Mouse (Mus musculus) liver, embryonic 14.5 days (tissue): ENCODE measurements around the gene Fam71f2. TPM values are rescaled to one million over a fixed set of nuclear protein-coding genes. Genes with fewer than 3 reads are reported as not detected.
A peak's percentile ranks its signal among the peaks of the same experiment; 100 is the strongest.

ENCODE experiments used
- ATAC-seq: fragments of 200-750 bp; cut with Nextera tagmentation; 2 replicates; pipeline ENCODE4 v1.8.0; 2017; ENCODE audit warnings: moderate number of reproducible peaks, mild to moderate bottlenecking, moderate library complexity; ENCODE audit not compliant: insufficient read depth
- DNase-seq, 3 experiments: peaks; one replicate each; pipeline ENCODE4 v3.0.0-alpha.2; 2012 to 2013; ENCODE audit warnings: low read depth in 3 of 3, low spot score in 3 of 3
- H3K27ac ChIP-seq: fragments of 300-500 bp; sonication (generic); 2 replicates; pipeline ENCODE4 v1.5.1; 2014; ENCODE audit warnings: moderate library complexity, mild to moderate bottlenecking, control low read depth, inconsistent platforms
- H3K27me3 ChIP-seq: fragments of 300-500 bp; sonication (generic); 2 replicates; pipeline ENCODE4 v1.6.1; 2014; ENCODE audit warnings: mild to moderate bottlenecking, low read length, moderate library complexity; ENCODE audit not compliant: control insufficient read depth, insufficient read depth
- H3K36me3 ChIP-seq: fragments of 300-500 bp; sonication (generic); replicated peaks from 2 replicates; pipeline ENCODE4 v1.6.1; 2014; ENCODE audit warnings: low read depth; ENCODE audit not compliant: control insufficient read depth, insufficient read depth
- H3K4me1 ChIP-seq, 2 experiments: fragments of 200-500 bp in 1 of 2; fragments of 300-500 bp in 1 of 2; sonication (generic) in 1 of 2; replicated peaks; 2 replicates each; pipeline ENCODE4 v1.6.1; 2012 to 2014; ENCODE audit warnings: antibody characterized with exemption in 1 of 2, inconsistent platforms in 1 of 2, low read length in 1 of 2; ENCODE audit not compliant: control insufficient read depth in 2 of 2, insufficient read depth in 2 of 2
- H3K4me2 ChIP-seq: fragments of 300-500 bp; sonication (generic); 2 replicates; pipeline ENCODE4 v1.6.1; 2014; ENCODE audit warnings: low read depth, mild to moderate bottlenecking, control low read depth, moderate library complexity
- H3K4me3 ChIP-seq, 2 experiments: fragments of 200-500 bp in 1 of 2; fragments of 300-500 bp in 1 of 2; sonication (generic) in 1 of 2; 2 replicates each; pipeline ENCODE4 v1.5.1; 2012 to 2014; ENCODE audit warnings: low read depth in 2 of 2, low read length in 2 of 2, mild to moderate bottlenecking in 2 of 2, control low read depth in 1 of 2, inconsistent platforms in 1 of 2, moderate library complexity in 1 of 2; ENCODE audit not compliant: insufficient read depth in 1 of 2
- H3K9ac ChIP-seq: fragments of 300-500 bp; sonication (generic); replicated peaks from 2 replicates; pipeline ENCODE4 v1.6.1; 2014; ENCODE audit warnings: mild to moderate bottlenecking, control low read depth, moderate library complexity
- H3K9me3 ChIP-seq: fragments of 300-500 bp; sonication (generic); 2 replicates; pipeline ENCODE4 v1.6.1; 2016; ENCODE audit warnings: low read length, mixed read lengths; ENCODE audit not compliant: control insufficient read depth
- CTCF ChIP-seq: IDR thresholded peaks from 2 replicates; pipeline ENCODE4 v1.5.1; 2016; ENCODE audit warnings: antibody characterized with exemption, low read depth, control low read depth
- EP300 ChIP-seq: IDR thresholded peaks from 2 replicates; pipeline ENCODE4 v1.6.1; 2016; ENCODE audit warnings: antibody characterized with exemption, low read depth
- WGBS: fragments of 180-500 bp; shearing (Covaris S2); extraction: QIAGEN DNeasy Blood & Tissue Kit; methylation state at CpG from one replicate; pipeline ENCODE4 v1.1.7; 2014; ENCODE audit not compliant: insufficient replicate concordance; 5-methylcytosine and 5-hydroxymethylcytosine counted together
- polyA plus RNA-seq, 2 experiments: library from polyadenylated mRNA; depleted of rRNA in 1 of 2; stranded (reverse) in 1 of 2; unstranded in 1 of 2; fragments of >200 nt; fragmentation: Nextera tagmentation in 1 of 2; extraction: Ambion mirVana in 1 of 2; gene quantifications; 2 replicates each; pipeline versions ENCODE4 v1.2.1 to v1.2.3; 2012 to 2014

Fam71f2 gene
- polyA plus RNA-seq, 2 experiments: 0.23 TPM; not detected in 1

DNA sequence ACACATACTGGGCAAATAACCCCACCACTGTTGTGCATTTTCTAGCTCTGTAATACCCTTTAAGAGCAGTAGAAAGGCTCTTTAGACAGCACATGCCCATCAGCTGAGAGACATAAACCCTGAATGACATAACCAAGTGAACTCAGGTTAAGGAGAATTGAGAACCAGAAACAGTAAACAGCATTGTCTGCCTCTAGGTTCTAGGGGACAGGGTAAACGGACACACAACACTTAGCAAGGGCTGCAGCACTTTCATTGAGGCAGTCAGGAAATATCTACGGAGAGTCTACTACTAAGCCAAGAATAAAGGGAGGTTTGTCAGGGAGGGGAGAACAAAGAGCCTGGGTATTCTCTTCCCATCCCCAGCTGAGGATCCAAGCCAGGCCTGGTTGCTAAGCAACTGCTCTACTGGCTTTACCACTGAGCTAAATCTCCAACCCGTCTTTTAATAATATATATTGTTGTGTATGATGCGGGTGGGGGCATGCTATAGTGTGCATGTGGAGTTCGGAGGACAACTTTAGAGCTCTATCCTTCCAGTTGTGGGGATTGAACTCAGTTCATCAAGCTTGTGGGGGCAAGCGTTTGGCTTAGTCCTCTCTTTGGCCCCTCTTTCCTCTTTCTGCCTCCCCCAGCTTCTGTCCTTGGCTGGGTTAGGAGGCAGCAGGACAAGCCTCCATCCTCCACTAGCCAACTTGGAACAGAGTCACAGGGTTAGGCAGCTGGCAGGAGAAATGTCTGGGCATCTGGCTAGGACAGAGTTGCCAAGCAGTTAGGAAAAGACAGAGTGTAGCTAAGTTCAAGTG is 15.5 kb upstream of the Fam71f2 start:
- no peak for ATAC-seq

DNA sequence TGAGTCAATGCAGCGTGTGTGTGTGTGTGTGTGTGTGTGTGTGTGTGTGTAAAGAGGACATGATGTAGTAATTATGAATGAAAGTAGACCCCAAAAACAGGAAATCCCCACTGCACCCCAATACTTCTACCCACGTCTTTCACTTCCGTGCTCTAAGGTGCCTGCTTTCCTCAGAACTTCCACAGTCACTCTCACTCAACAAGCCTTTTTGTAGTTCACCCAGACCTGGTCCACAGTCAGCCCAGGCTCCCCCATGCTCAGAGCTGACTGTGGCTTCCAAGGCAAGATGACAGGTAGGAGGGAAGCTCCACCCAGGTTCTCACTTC is 15.0 kb upstream of the Fam71f2 start:
- Histone ChIP-seq H3K4me1 (peaks cover 0 to 6% of the 10 kb centered on the region in 2 experiments; a peak in 2 of 4 replicates), H3K27me3 (no peaks in the 10 kb centered on the region), H3K9me3 (no peaks in the 10 kb centered on the region), H3K4me2 (no peak overlapping the region), H3K9ac (no peak overlapping the region), H3K36me3 (no peaks in the 10 kb centered on the region), H3K4me3 (no peak overlapping the region), H3K27ac (no peak overlapping the region)
- 59% methylated on average over 3 of the region's 3 CpGs for WGBS
- TF ChIP-seq CTCF: no peak
- no peak for TF ChIP-seq EP300
- DNase-seq (no peak), ATAC-seq (no peak)

More for the DNA sequence above, 15.5 kb upstream of the Fam71f2 start:
- H3K9me3 ChIP-seq: no peaks in the 10 kb centered on the region
- H3K4me2 ChIP-seq: no peak overlapping the region
- no peaks in the 10 kb centered on the region for H3K27me3 ChIP-seq
- H3K9ac ChIP-seq: no peak overlapping the region
- H3K27ac ChIP-seq: no peak overlapping the region
- DNase-seq: no peak
- no peak overlapping the region for H3K4me3 ChIP-seq
- WGBS: 49% methylated on average over 6 of the region's 6 CpGs
- H3K36me3 ChIP-seq: no peaks in the 10 kb centered on the region
- H3K4me1 ChIP-seq: peaks cover 0 to 6% of the 10 kb centered on the region in 2 experiments; a peak in 2 of 4 replicates
- TF ChIP-seq CTCF (no peak), EP300 (no peak)

DNA sequence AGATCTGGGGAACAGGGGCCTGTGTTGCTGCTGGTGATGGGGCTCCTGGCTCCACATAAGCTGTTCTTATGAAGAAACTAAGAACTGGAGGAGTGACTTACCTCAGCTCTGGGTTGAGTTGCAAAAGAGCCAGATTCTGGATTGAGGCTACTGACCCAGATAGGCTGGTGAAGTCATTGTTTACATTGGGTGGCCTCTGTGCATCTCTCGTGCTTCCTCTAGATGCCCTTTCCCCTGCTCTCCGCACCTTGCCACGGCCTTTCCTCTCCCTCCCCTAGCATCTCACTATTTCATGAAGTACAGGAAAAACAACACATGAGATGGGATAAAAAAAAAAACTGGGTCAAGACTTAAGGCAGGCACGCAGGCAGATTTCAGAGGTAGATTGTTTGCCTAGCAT is 12.5 kb upstream of the Fam71f2 start:
- Histone ChIP-seq H3K9ac (no peak overlapping the region), H3K27ac (no peak overlapping the region), H3K36me3 (no peaks in the 10 kb centered on the region), H3K4me1 (peaks cover 0 to 12% of the 10 kb centered on the region in 2 experiments; a peak in 2 of 4 replicates), H3K4me2 (no peak overlapping the region), H3K9me3 (no peaks in the 10 kb centered on the region), H3K27me3 (no peaks in the 10 kb centered on the region), H3K4me3 (no peak overlapping the region)
- TF ChIP-seq EP300 (no peak), CTCF (no peak)
- peak; percentile 52; the same call in 1 of the 2 replicates for ATAC-seq
- no peak for DNase-seq
- 52% methylated on average over 4 of the region's 4 CpGs for WGBS

DNA sequence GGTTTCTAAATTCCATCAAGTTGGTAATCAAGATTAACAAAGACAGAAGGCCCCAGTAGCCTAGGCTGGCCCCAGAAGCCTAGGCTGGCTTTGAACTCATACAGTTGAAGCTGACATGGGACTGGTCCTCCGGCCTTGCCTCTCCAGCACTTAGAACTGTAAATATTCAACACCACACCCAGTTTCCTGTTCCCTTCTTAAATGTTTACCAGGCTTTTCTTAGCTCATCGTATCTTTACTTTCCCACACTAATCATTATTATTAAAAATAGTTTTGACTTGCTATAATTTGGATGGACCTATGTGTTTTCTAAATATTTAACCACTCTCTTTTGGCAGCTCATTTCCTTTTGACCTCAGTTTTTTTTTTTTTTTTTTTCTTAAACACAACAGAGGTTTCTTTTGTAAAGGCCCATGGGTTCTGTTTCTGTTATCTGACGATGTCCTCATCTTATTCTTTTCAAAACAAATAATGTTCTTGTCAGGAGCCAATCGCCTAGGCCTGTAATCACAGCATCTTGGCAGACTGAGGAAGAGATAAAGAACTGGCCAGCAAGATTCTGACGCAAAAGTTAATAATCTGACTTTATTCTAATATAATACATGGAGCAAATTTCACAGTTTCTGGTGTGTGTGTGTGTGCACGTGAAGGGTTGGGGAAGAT is 10.3 kb upstream of the Fam71f2 start:
- Histone ChIP-seq H3K4me1 (peaks cover 0 to 15% of the 10 kb centered on the region in 2 experiments; a peak in 2 of 4 replicates), H3K4me2 (no peak overlapping the region), H3K36me3 (no peaks in the 10 kb centered on the region), H3K4me3 (no peak overlapping the region), H3K27ac (no peak overlapping the region), H3K9me3 (no peaks in the 10 kb centered on the region), H3K9ac (no peak overlapping the region), H3K27me3 (no peaks in the 10 kb centered on the region)
- no peak for ATAC-seq
- TF ChIP-seq CTCF (no peak), EP300 (no peak)
- no peak for DNase-seq
- WGBS: 52% methylated on average over 6 of the region's 6 CpGs

DNA sequence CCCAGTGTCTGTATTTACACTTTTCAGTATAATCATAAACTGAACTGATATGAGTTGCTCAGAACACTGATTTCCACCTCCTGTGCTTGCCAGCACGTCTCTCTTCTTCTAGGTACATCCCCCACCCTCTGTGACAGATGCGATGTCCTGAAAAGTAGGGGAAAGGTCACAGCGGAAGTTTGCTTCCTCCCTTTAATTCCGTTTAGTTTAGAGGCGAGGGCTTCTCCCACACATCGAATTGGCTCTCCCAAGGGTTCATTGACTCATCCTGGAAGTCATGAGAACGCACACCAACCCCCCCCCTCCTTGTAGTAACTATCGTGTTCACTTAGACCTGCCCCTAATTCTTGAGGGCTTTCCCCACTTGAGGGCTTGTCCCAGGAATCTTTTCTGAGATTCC is 8.4 kb upstream of the Fam71f2 start:
- Histone ChIP-seq H3K9ac (no peak overlapping the region; the same call in 1 of the 2 replicates), H3K4me2 (peak overlapping the region; percentile 48), H3K27me3 (no peaks in the 10 kb centered on the region), H3K9me3 (no peaks in the 10 kb centered on the region), H3K4me3 (no peak overlapping the region), H3K36me3 (peaks cover 3% of the 10 kb centered on the region), H3K4me1 (peaks cover 0 to 15% of the 10 kb centered on the region in 2 experiments; a peak in 2 of 4 replicates), H3K27ac (no peak overlapping the region; the same call in 1 of the 2 replicates)
- DNase-seq (peak in 1 of 3 experiments; percentile 39), ATAC-seq (no peak)
- under 1% methylated on average over 8 of the region's 8 CpGs for WGBS
- TF ChIP-seq CTCF (no peak), EP300 (no peak)
